Mouse (Mus musculus): ENCODE measurements at regions not wholly inside any gene's neighbourhood (a gene's known extent, or its start where the extent isn't known, plus 50 kb on each side); places are given as distances from the start of the nearest gene placed in this dataset.
A peak's percentile ranks its signal among the peaks of the same experiment; 100 is the strongest.

- 76% methylated on average over 3 of the region's 3 CpGs for WGBS
- no peaks in the 10 kb centered on the region for H3K27me3 ChIP-seq (replicated peaks)
- no peak overlapping the region for H3K27ac ChIP-seq (replicated peaks)
- no peaks in the 10 kb centered on the region for H3K36me3 ChIP-seq
- H3K4me2 ChIP-seq, result no peak overlapping the region
- H3K4me1 ChIP-seq, result no peaks in the 10 kb centered on the region
- ATAC-seq (ENCODE audit: low FRiP score), result no peak
- H3K4me3 ChIP-seq (replicated peaks), result no peak overlapping the region
- H3K9ac ChIP-seq (replicated peaks), result no peak overlapping the region
- no peaks in the 10 kb centered on the region for H3K9me3 ChIP-seq (replicated peaks)
Observed at GRCm38 (mm10) chr16:62608617-62609016, 178.0 kb downstream of the Nsun3 start.

DNA sequence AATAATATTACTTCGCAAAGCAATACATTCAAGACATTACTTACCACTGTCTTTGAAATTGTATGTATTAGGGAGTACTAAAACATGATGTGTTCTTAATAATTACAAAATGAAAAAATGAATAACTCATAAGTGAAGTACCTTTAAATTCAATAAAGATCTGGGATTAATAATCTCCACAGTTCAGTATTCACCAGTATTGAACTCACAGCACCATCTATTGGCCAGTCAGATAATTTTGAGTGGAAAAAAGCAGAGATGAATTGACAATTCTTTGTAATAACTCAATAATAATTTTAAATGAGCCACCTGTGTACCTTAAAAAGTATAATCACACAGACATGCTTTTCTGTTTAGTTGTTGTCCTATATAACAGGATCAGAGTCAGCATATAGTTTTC is 180.7 kb downstream of the Nsun3 start:
- no peak for ATAC-seq (ENCODE audit: low FRiP score)
- H3K4me1 ChIP-seq, result no peaks in the 10 kb centered on the region
- no peak overlapping the region for H3K4me3 ChIP-seq (replicated peaks)
- no peak overlapping the region for H3K4me2 ChIP-seq
- H3K9me3 ChIP-seq (replicated peaks), result no peaks in the 10 kb centered on the region
- WGBS, result 91% methylated on average over 1 of the region's 1 CpGs
- H3K27ac ChIP-seq (replicated peaks), result no peak overlapping the region
- no peaks in the 10 kb centered on the region for H3K36me3 ChIP-seq
- H3K9ac ChIP-seq (replicated peaks), result no peak overlapping the region
- H3K27me3 ChIP-seq (replicated peaks), result no peaks in the 10 kb centered on the region

DNA sequence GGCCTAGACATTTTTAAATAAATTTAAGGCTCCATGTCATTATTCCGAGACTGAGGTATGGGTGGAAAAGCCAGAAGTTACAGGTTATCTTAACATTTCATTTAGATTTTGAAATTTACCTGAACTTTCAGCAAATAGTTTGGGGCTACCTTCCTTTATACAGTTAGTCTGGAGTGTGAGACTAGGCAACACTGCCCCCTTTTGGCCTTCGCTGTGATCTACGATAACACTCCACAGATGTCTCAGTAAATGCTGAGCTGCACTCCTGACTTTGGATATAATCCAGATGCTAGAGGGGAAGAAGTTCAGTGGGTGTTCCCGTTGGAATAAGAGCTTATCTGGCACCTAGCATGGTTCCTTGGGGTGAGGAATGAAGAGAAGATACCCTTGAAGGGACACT is 224.6 kb downstream of the Nsun3 start:
- no peak overlapping the region for H3K4me3 ChIP-seq (replicated peaks)
- H3K4me1 ChIP-seq, result no peaks in the 10 kb centered on the region
- H3K9me3 ChIP-seq (replicated peaks), result no peaks in the 10 kb centered on the region
- H3K9ac ChIP-seq (replicated peaks), result no peak overlapping the region
- H3K4me2 ChIP-seq, result no peak overlapping the region
- no peak overlapping the region for H3K27ac ChIP-seq (replicated peaks)
- ATAC-seq (ENCODE audit: low FRiP score), result no peak; the same call in 1 of the 2 replicates
- 45% methylated on average over 4 of the region's 4 CpGs for WGBS
- no peaks in the 10 kb centered on the region for H3K36me3 ChIP-seq
- no peaks in the 10 kb centered on the region for H3K27me3 ChIP-seq (replicated peaks)

GRCm38 (mm10) chr16:62543156-62543555 is 243.5 kb downstream of the Nsun3 start:
- H3K27me3 ChIP-seq (replicated peaks), result no peaks in the 10 kb centered on the region
- ATAC-seq (ENCODE audit: low FRiP score), result no peak
- H3K4me3 ChIP-seq (replicated peaks), result no peak overlapping the region
- H3K27ac ChIP-seq (replicated peaks), result no peak overlapping the region
- H3K4me1 ChIP-seq, result no peaks in the 10 kb centered on the region
- no peak overlapping the region for H3K4me2 ChIP-seq
- H3K9me3 ChIP-seq (replicated peaks), result no peaks in the 10 kb centered on the region
- no peak overlapping the region for H3K9ac ChIP-seq (replicated peaks)
- no peaks in the 10 kb centered on the region for H3K36me3 ChIP-seq
- whole genome bisulfite sequencing, result 86% methylated on average over 2 of the region's 2 CpGs

GRCm38 (mm10) chr16:62537730-62538479 is 248.7 kb downstream of the Nsun3 start:
- Histone ChIP-seq H3K4me2 (no peak overlapping the region), H3K27ac (replicated peaks) (no peak overlapping the region), H3K9me3 (replicated peaks) (no peaks in the 10 kb centered on the region), H3K4me3 (replicated peaks) (no peak overlapping the region), H3K9ac (replicated peaks) (no peak overlapping the region), H3K27me3 (replicated peaks) (no peaks in the 10 kb centered on the region), H3K36me3 (no peaks in the 10 kb centered on the region), H3K4me1 (no peaks in the 10 kb centered on the region)
- 59% methylated on average over 7 of the region's 7 CpGs for WGBS
- no peak for ATAC-seq (ENCODE audit: low FRiP score)

DNA sequence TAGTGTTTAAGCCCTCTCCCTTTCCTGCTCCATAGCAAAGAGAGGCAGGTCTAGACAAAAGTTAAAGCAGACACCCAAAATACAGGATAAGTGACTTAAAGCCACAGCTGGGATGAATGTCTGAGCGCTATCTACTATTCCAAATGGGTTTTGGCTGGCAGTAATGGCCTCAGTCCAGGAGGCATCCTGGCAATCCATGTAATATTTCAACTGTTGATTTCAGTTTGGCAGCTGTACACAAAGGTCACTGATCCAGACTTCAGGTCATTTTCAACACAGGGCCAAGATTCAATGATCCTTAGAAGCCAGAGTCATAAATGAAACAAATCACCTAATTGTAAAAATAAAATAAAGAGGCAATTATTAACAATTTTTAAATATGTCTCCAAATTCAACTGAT is 277.3 kb downstream of the Nsun3 start:
- Histone ChIP-seq H3K4me3 (replicated peaks) (no peak overlapping the region), H3K36me3 (no peaks in the 10 kb centered on the region), H3K9ac (replicated peaks) (no peak overlapping the region), H3K27ac (replicated peaks) (no peak overlapping the region), H3K9me3 (replicated peaks) (no peaks in the 10 kb centered on the region), H3K4me2 (no peak overlapping the region), H3K4me1 (no peaks in the 10 kb centered on the region), H3K27me3 (replicated peaks) (no peaks in the 10 kb centered on the region)
- ATAC-seq (ENCODE audit: low FRiP score), result no peak
- WGBS, result 82% methylated on average over 1 of the region's 1 CpGs

DNA sequence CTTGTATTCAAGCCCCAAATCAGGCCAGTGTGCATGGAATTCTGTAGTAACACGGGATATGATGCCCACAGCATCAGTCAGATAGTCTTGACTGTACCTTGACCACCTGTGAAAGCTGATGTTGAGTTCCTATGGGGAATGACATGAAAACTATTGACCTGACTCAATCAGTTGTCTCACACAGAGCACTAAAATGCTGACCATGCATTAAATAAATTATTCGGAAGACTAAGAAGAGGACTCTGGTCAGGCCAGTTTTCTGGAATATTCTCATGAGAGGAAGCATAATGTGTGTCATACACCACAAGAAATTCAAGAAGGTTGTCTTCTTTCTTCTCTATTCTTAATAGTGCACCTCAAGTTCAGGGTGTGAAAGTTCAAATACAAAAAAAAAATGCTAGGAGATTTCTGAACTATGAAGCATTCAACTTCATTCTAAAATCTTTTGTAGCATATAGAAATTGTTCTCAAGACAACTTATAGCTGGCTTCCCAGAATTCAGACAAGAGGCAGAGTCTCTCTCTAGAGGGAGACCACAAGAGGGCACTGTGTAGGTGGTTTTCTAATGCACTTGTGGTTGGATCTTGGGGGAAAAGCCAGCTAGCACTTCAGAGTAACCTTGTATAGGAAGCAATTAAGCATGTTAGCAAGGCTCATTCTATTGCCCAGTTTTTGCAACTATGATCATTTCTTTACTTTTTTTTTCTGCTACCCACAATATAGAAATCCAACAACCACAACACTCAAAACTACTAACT is 279.7 kb downstream of the Nsun3 start:
- 67% methylated on average over 2 of the region's 2 CpGs for WGBS
- Histone ChIP-seq H3K4me1 (no peaks in the 10 kb centered on the region), H3K27ac (replicated peaks) (no peak overlapping the region), H3K4me3 (replicated peaks) (no peak overlapping the region), H3K9me3 (replicated peaks) (no peaks in the 10 kb centered on the region), H3K36me3 (no peaks in the 10 kb centered on the region), H3K4me2 (no peak overlapping the region), H3K9ac (replicated peaks) (no peak overlapping the region), H3K27me3 (replicated peaks) (no peaks in the 10 kb centered on the region)
- no peak for ATAC-seq (ENCODE audit: low FRiP score)

DNA sequence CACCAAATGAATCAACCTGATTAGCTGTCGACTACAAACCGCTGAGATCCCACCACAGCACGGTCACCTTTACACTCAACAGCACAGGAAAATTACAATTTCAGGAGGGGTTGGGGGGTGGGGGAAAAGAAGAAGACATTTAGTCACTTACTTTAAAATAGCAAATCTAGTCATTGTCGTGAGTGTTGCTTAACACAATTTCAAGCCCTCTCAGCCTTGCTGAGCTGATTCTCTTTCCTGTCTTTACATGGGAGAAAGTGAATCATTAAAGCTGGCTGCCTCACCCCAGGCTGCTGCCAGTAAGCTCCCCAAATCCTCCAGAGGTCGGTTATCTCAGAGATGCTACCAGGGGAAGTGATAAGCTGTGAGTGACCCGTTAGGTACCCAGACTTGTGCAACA is 285.7 kb downstream of the Nsun3 start:
- Histone ChIP-seq H3K4me1 (no peaks in the 10 kb centered on the region), H3K4me2 (no peak overlapping the region), H3K36me3 (no peaks in the 10 kb centered on the region), H3K27me3 (replicated peaks) (no peaks in the 10 kb centered on the region), H3K4me3 (replicated peaks) (no peak overlapping the region), H3K27ac (replicated peaks) (no peak overlapping the region), H3K9me3 (replicated peaks) (no peaks in the 10 kb centered on the region), H3K9ac (replicated peaks) (no peak overlapping the region)
- 77% methylated on average over 6 of the region's 6 CpGs for WGBS
- no peak for ATAC-seq (ENCODE audit: low FRiP score)

- Histone ChIP-seq H3K9me3 (replicated peaks) (no peaks in the 10 kb centered on the region), H3K27ac (replicated peaks) (no peak overlapping the region; the same call in 1 of the 2 replicates), H3K4me2 (no peak overlapping the region), H3K36me3 (no peaks in the 10 kb centered on the region), H3K27me3 (replicated peaks) (no peaks in the 10 kb centered on the region), H3K4me3 (replicated peaks) (no peak overlapping the region), H3K4me1 (no peaks in the 10 kb centered on the region), H3K9ac (replicated peaks) (no peak overlapping the region)
- 71% methylated on average over 6 of the region's 6 CpGs for WGBS
- peak; percentile 65; the same call in 1 of the 2 replicates for ATAC-seq (ENCODE audit: low FRiP score)
Observed at GRCm38 (mm10) chr16:62500334-62500733, 286.3 kb downstream of the Nsun3 start.

- H3K4me3 ChIP-seq (replicated peaks), result no peak overlapping the region
- no peak overlapping the region for H3K9ac ChIP-seq (replicated peaks)
- ATAC-seq (ENCODE audit: low FRiP score), result no peak
- H3K27me3 ChIP-seq (replicated peaks), result no peaks in the 10 kb centered on the region
- 50% methylated on average over 5 of the region's 5 CpGs for WGBS
- H3K9me3 ChIP-seq (replicated peaks), result no peaks in the 10 kb centered on the region
- no peak overlapping the region for H3K27ac ChIP-seq (replicated peaks)
- H3K4me1 ChIP-seq, result no peaks in the 10 kb centered on the region
- H3K4me2 ChIP-seq, result no peak overlapping the region
- no peaks in the 10 kb centered on the region for H3K36me3 ChIP-seq
Observed at GRCm38 (mm10) chr16:62498761-62499160, 287.9 kb downstream of the Nsun3 start.

GRCm38 (mm10) chr16:62496697-62497096 is 289.9 kb downstream of the Nsun3 start:
- no peak overlapping the region for H3K4me2 ChIP-seq
- no peak overlapping the region for H3K27ac ChIP-seq (replicated peaks)
- 51% methylated on average over 9 of the region's 9 CpGs for WGBS
- no peaks in the 10 kb centered on the region for H3K27me3 ChIP-seq (replicated peaks)
- no peaks in the 10 kb centered on the region for H3K36me3 ChIP-seq
- ATAC-seq (ENCODE audit: low FRiP score), result no peak
- H3K4me1 ChIP-seq, result no peaks in the 10 kb centered on the region
- H3K4me3 ChIP-seq (replicated peaks), result no peak overlapping the region
- H3K9me3 ChIP-seq (replicated peaks), result no peaks in the 10 kb centered on the region
- no peak overlapping the region for H3K9ac ChIP-seq (replicated peaks)

- no peaks in the 10 kb centered on the region for H3K36me3 ChIP-seq
- H3K27ac ChIP-seq (replicated peaks), result no peak overlapping the region
- no peaks in the 10 kb centered on the region for H3K27me3 ChIP-seq (replicated peaks)
- WGBS, result 27% methylated on average over 2 of the region's 2 CpGs
- H3K4me2 ChIP-seq, result no peak overlapping the region
- no peak overlapping the region for H3K9ac ChIP-seq (replicated peaks)
- H3K9me3 ChIP-seq (replicated peaks), result no peaks in the 10 kb centered on the region
- ATAC-seq (ENCODE audit: low FRiP score), result no peak
- 0 out of 2 replicates have a peak, but pooled peaks cover 2% of the 10 kb centered on the region for H3K4me1 ChIP-seq
- no peak overlapping the region for H3K4me3 ChIP-seq (replicated peaks)
Observed at GRCm38 (mm10) chr16:62470133-62470532, 316.5 kb downstream of the Nsun3 start.

Measured in neural tube, embryonic 15.5 days (tissue).